Mouse (Mus musculus) neural tube, embryonic 13.5 days (tissue): ENCODE results near the gene Smyd3. TPM values are rescaled to one million over a fixed set of nuclear protein-coding genes. Genes with fewer than 3 reads are reported as not detected.

ENCODE experiments used
- ATAC-seq: fragments of 200-750 bp; cut with Nextera tagmentation; 2 replicates; pipeline ENCODE4 v1.8.0; 2017; ENCODE audit warnings: low read depth, mild to moderate bottlenecking, moderate TSS enrichment, moderate library complexity
- H3K27ac ChIP-seq: fragments of 300-500 bp; sonication (generic); replicated peaks from 2 replicates; pipeline ENCODE4 v1.5.1; 2015; ENCODE audit warnings: moderate library complexity, mild to moderate bottlenecking, inconsistent platforms
- H3K27me3 ChIP-seq: fragments of 300-500 bp; sonication (generic); 2 replicates; pipeline ENCODE4 v1.6.1; 2015; ENCODE audit warnings: mild to moderate bottlenecking, inconsistent platforms
- H3K36me3 ChIP-seq: fragments of 300-500 bp; sonication (generic); 2 replicates; pipeline ENCODE4 v1.6.1; 2015; ENCODE audit warnings: mild to moderate bottlenecking, inconsistent platforms
- H3K4me1 ChIP-seq: fragments of 300-500 bp; sonication (generic); replicated peaks from 2 replicates; pipeline ENCODE4 v1.6.1; 2015; ENCODE audit warnings: inconsistent platforms
- H3K4me2 ChIP-seq: fragments of 300-500 bp; sonication (generic); 2 replicates; pipeline ENCODE4 v1.6.1; 2015; ENCODE audit warnings: inconsistent platforms, mild to moderate bottlenecking, moderate library complexity
- H3K4me3 ChIP-seq: fragments of 300-500 bp; sonication (generic); 2 replicates; pipeline ENCODE4 v1.5.1; 2015; ENCODE audit warnings: mild to moderate bottlenecking, inconsistent platforms
- H3K9ac ChIP-seq: fragments of 300-500 bp; sonication (generic); 2 replicates; pipeline ENCODE4 v1.6.1; 2015; ENCODE audit warnings: moderate library complexity, mild to moderate bottlenecking, inconsistent platforms
- H3K9me3 ChIP-seq: fragments of 300-500 bp; sonication (generic); 2 replicates; pipeline ENCODE4 v1.6.1; 2016; ENCODE audit warnings: inconsistent platforms
- WGBS: fragments of 180-500 bp; shearing (Covaris S2); methylation state at CpG from one replicate; pipeline ENCODE4 v1.1.7; 2015; 5-methylcytosine and 5-hydroxymethylcytosine counted together
- polyA plus RNA-seq: library from polyadenylated mRNA; unstranded; fragments of >200 nt; fragmentation: Nextera tagmentation; extraction: Ambion mirVana; gene quantifications from 2 replicates; pipeline ENCODE4 v1.2.1, GENCODE M21; 2015

The Smyd3 gene
- polyA plus RNA-seq, 1 experiment from 2014 or later, result 19.7 TPM

GRCm38 (mm10) chr1:179261496-179261966, 256.3 kb downstream of the Smyd3 start:
- H3K4me3 ChIP-seq, result no peak overlapping the region
- 28% methylated on average over 11 of the region's 11 CpGs for WGBS
- 0 out of 2 replicates have a peak overlapping the region, but pooled peaks have one; percentile 11 for H3K4me2 ChIP-seq
- no peaks in the 10 kb centered on the region for H3K27me3 ChIP-seq
- H3K4me1 ChIP-seq, result peaks cover 18% of the 10 kb centered on the region
- no peaks in the 10 kb centered on the region for H3K36me3 ChIP-seq
- H3K9me3 ChIP-seq, result no peaks in the 10 kb centered on the region
- peak overlapping the region; percentile 28; the same call in 1 of the 2 replicates for H3K9ac ChIP-seq
- peak; percentile 66 for ATAC-seq
- H3K27ac ChIP-seq, result peak overlapping the region; percentile 85

GRCm38 (mm10) chr1:179255826-179256512, 261.9 kb downstream of the Smyd3 start:
- H3K9ac ChIP-seq, result no peak overlapping the region
- no peaks in the 10 kb centered on the region for H3K9me3 ChIP-seq
- H3K36me3 ChIP-seq, result no peaks in the 10 kb centered on the region
- H3K4me2 ChIP-seq, result no peak overlapping the region
- H3K27ac ChIP-seq, result no peak overlapping the region
- no peak for ATAC-seq
- WGBS, result 93% methylated on average over 11 of the region's 11 CpGs
- H3K4me1 ChIP-seq, result peaks cover 18% of the 10 kb centered on the region
- H3K4me3 ChIP-seq, result no peak overlapping the region
- no peaks in the 10 kb centered on the region for H3K27me3 ChIP-seq

GRCm38 (mm10) chr1:179254531-179254930, 263.3 kb downstream of the Smyd3 start:
- 0 out of 2 replicates have a peak, but pooled peaks have one; percentile 33 for ATAC-seq
- Histone ChIP-seq H3K9me3 (no peaks in the 10 kb centered on the region), H3K4me3 (no peak overlapping the region), H3K27ac (peak overlapping the region; percentile 66; the same call in 1 of the 2 replicates), H3K4me1 (peaks cover 18% of the 10 kb centered on the region), H3K9ac (no peak overlapping the region), H3K27me3 (no peaks in the 10 kb centered on the region), H3K36me3 (no peaks in the 10 kb centered on the region), H3K4me2 (no peak overlapping the region)
- WGBS, result 14% methylated on average over 3 of the region's 3 CpGs

GRCm38 (mm10) chr1:179252611-179253010, 265.2 kb downstream of the Smyd3 start:
- ATAC-seq, result no peak
- H3K9me3 ChIP-seq, result no peaks in the 10 kb centered on the region
- no peaks in the 10 kb centered on the region for H3K36me3 ChIP-seq
- WGBS, result 63% methylated on average over 4 of the region's 4 CpGs
- no peak overlapping the region for H3K9ac ChIP-seq
- H3K27ac ChIP-seq, result no peak overlapping the region
- H3K27me3 ChIP-seq, result no peaks in the 10 kb centered on the region
- H3K4me1 ChIP-seq, result peaks cover 18% of the 10 kb centered on the region
- no peak overlapping the region for H3K4me2 ChIP-seq
- H3K4me3 ChIP-seq, result no peak overlapping the region

GRCm38 (mm10) chr1:179250388-179250787, 267.5 kb downstream of the Smyd3 start:
- no peak overlapping the region for H3K27ac ChIP-seq
- H3K9ac ChIP-seq, result no peak overlapping the region
- no peak for ATAC-seq
- no peak overlapping the region for H3K4me2 ChIP-seq
- no peaks in the 10 kb centered on the region for H3K27me3 ChIP-seq
- no peaks in the 10 kb centered on the region for H3K36me3 ChIP-seq
- no peak overlapping the region for H3K4me3 ChIP-seq
- WGBS, result 85% methylated on average over 3 of the region's 3 CpGs
- peaks cover 18% of the 10 kb centered on the region for H3K4me1 ChIP-seq
- no peaks in the 10 kb centered on the region for H3K9me3 ChIP-seq

- WGBS, result 77% methylated on average over 8 of the region's 8 CpGs
- H3K36me3 ChIP-seq, result no peaks in the 10 kb centered on the region
- no peak for ATAC-seq
- H3K27ac ChIP-seq, result no peak overlapping the region
- no peak overlapping the region for H3K4me2 ChIP-seq
- H3K27me3 ChIP-seq, result no peaks in the 10 kb centered on the region
- H3K9me3 ChIP-seq, result no peaks in the 10 kb centered on the region
- no peak overlapping the region for H3K4me3 ChIP-seq
- H3K9ac ChIP-seq, result no peak overlapping the region
- H3K4me1 ChIP-seq, result no peaks in the 10 kb centered on the region; the same call in 1 of the 2 replicates
Observed at GRCm38 (mm10) chr1:179243554-179243953, 274.3 kb downstream of the Smyd3 start.

- no peak for ATAC-seq
- Histone ChIP-seq H3K9ac (no peak overlapping the region), H3K4me1 (peaks cover 5% of the 10 kb centered on the region), H3K27me3 (no peaks in the 10 kb centered on the region), H3K27ac (no peak overlapping the region), H3K4me2 (no peak overlapping the region), H3K9me3 (no peaks in the 10 kb centered on the region), H3K36me3 (no peaks in the 10 kb centered on the region), H3K4me3 (no peak overlapping the region)
- 85% methylated on average over 6 of the region's 6 CpGs for WGBS
Observed at GRCm38 (mm10) chr1:179240663-179241279, 277.1 kb downstream of the Smyd3 start.

GRCm38 (mm10) chr1:179238639-179239038, 279.2 kb downstream of the Smyd3 start:
- Histone ChIP-seq H3K27ac (no peak overlapping the region), H3K9ac (no peak overlapping the region), H3K9me3 (no peaks in the 10 kb centered on the region), H3K4me3 (no peak overlapping the region), H3K36me3 (no peaks in the 10 kb centered on the region), H3K4me1 (peaks cover 5% of the 10 kb centered on the region), H3K27me3 (no peaks in the 10 kb centered on the region), H3K4me2 (no peak overlapping the region)
- no peak for ATAC-seq
- 84% methylated on average over 2 of the region's 2 CpGs for WGBS

- no peaks in the 10 kb centered on the region for H3K9me3 ChIP-seq
- no peaks in the 10 kb centered on the region for H3K36me3 ChIP-seq
- no peak for ATAC-seq
- no peak overlapping the region for H3K27ac ChIP-seq
- 38% methylated on average over 7 of the region's 7 CpGs for WGBS
- no peak overlapping the region for H3K4me2 ChIP-seq
- no peak overlapping the region for H3K4me3 ChIP-seq
- no peak overlapping the region for H3K9ac ChIP-seq
- no peaks in the 10 kb centered on the region for H3K27me3 ChIP-seq
- peaks cover 5% of the 10 kb centered on the region for H3K4me1 ChIP-seq
Observed at GRCm38 (mm10) chr1:179237989-179238388, 279.9 kb downstream of the Smyd3 start.

- Histone ChIP-seq H3K27ac (no peak overlapping the region), H3K36me3 (no peaks in the 10 kb centered on the region), H3K9ac (no peak overlapping the region), H3K27me3 (no peaks in the 10 kb centered on the region), H3K4me2 (no peak overlapping the region), H3K4me1 (peaks cover 18% of the 10 kb centered on the region), H3K4me3 (no peak overlapping the region), H3K9me3 (no peaks in the 10 kb centered on the region)
- ATAC-seq, result no peak
- 67% methylated on average over 8 of the region's 8 CpGs for WGBS
Observed at GRCm38 (mm10) chr1:179236217-179236840, 281.5 kb downstream of the Smyd3 start.

GRCm38 (mm10) chr1:179231777-179232661, 285.8 kb downstream of the Smyd3 start:
- no peaks in the 10 kb centered on the region for H3K9me3 ChIP-seq
- no peaks in the 10 kb centered on the region for H3K27me3 ChIP-seq
- H3K4me1 ChIP-seq, result peaks cover 22% of the 10 kb centered on the region
- no peak overlapping the region for H3K4me2 ChIP-seq
- no peak overlapping the region for H3K4me3 ChIP-seq
- H3K27ac ChIP-seq, result peak overlapping the region; percentile 81
- peak overlapping the region; percentile 45; the same call in 1 of the 2 replicates for H3K9ac ChIP-seq
- ATAC-seq, result peak; percentile 76
- H3K36me3 ChIP-seq, result no peaks in the 10 kb centered on the region
- 25% methylated on average over 13 of the region's 13 CpGs for WGBS
